26 mouse cellular contexts compared by ENCODE assay signal in the genomic region with DNA sequence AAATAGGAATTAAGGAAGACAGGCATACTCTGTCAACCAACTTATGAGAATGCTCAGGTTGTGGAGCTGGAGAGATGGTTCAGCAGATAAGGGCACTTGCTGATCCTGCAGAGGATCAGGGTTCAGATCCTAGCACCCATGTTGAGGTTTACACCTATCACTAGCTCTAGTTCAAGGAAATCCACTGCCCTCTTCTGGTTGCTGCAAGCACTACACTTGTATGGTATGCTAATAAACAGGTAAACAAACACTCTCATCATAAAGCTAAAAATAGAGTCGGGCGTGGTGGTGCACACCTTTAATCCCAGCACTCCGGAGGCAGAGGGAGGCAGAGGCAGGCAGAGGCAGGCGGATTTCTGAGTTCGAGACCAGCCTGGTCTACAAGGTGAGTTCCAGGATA.
A peak's percentile ranks its signal among the peaks of the same experiment; 100 is the strongest.
DNase-seq lines count a peak whose midpoint lies in the region; ATAC-seq and TF ChIP-seq lines count a peak whose summit lies in the region.
"Had no signal": no experiment of that assay in that cellular context is flagged by ENCODE, and none has a peak within 500 bp of the region (broad histone marks: within the 10 kb centered on the region; RNA-seq: fewer than 3 reads in every experiment).

No protein-coding gene starts in this region.

- POLR2A ChIA-PET in Patski (lab: Charles Lee), result interaction anchor here (0.6 kb wide), 1 partner anchor 92 kb away, joined by 3 read pairs; no protein-coding TSS in a partner anchor

- no peak for DNase-seq in gastrocnemius, adult 2 months
- no peak for DNase-seq in gastrocnemius, postnatal 10 days
- no peak for DNase-seq in left cerebral cortex, adult 2 months (ENCODE audit: extremely low spot score in 1 of 2, low spot score in 2 of 2)
- DNase-seq in left cerebral cortex, postnatal 36 days (ENCODE audit: low spot score in 2 of 2), result no peak
- peak; percentile 39 for DNase-seq in A20 (ENCODE audit: low read depth, low spot score)
- DNase-seq in Patski (ENCODE audit: low read depth, low spot score), result no peak
- DNase-seq: adrenal gland, adult 8-10 months; cerebellum, adult 8-10 months; cerebellum, postnatal 36 days; gastrocnemius, postnatal 36 days; heart, adult 18-20 months; heart, postnatal 10 days; kidney, adult 8-10 months; kidney, postnatal 4 days; lung, postnatal 4 days had no signal

- H3K27ac ChIP-seq in gastrocnemius, adult 2 months, result no peak overlapping the region
- H3K27ac ChIP-seq in left cerebral cortex, adult 2 months, result no peak overlapping the region
- H3K27ac ChIP-seq: forebrain, embryonic 13.5 days; heart, embryonic 13.5 days; hindbrain, embryonic 14.5 days; kidney, postnatal 0 days; limb, embryonic 12.5 days; liver, embryonic 15.5 days; midbrain, embryonic 13.5 days; neural tube, embryonic 13.5 days had no signal

- intact Hi-C loops in gastrocnemius, adult 2 months (cut with DNase I), result no loop called here
- intact Hi-C loops in left cerebral cortex, adult 2 months (cut with DNase I), result no loop called here
- intact Hi-C loops in left cerebral cortex, postnatal 36 days (cut with DNase I), result no loop called here

- no peak overlapping the region for H3K4me3 ChIP-seq in gastrocnemius, adult 2 months
- no peak overlapping the region for H3K4me3 ChIP-seq in left cerebral cortex, adult 2 months
- H3K4me3 ChIP-seq: forebrain, embryonic 13.5 days; heart, embryonic 13.5 days; limb, embryonic 12.5 days; liver, embryonic 15.5 days; megakaryocyte, embryonic 14.5 days; midbrain, embryonic 13.5 days; neural tube, embryonic 13.5 days had no signal

- TF ChIP-seq CTCF in gastrocnemius, adult 2 months (IDR thresholded peaks at IDR 0.05), result peak; percentile 11; the same call in 1 of the 2 replicates
- peak; percentile 2; the same call in 1 of the 2 replicates for TF ChIP-seq CTCF in left cerebral cortex, adult 2 months (IDR thresholded peaks at IDR 0.05)
- peak; percentile 8 for TF ChIP-seq CTCF in Patski (IDR thresholded peaks at IDR 0.05)

- CTCF ChIA-PET in Patski (lab: Charles Lee), result no interaction called here

- ATAC-seq in Patski, result no peak
- no peak for ATAC-seq in activated CD4-positive, CD25-positive, alpha-beta regulatory T cell, adult 4 months
- no peak for ATAC-seq in cerebellum, adult (ENCODE audit: insufficient number of reproducible peaks, low FRiP score, low TSS enrichment)
- ATAC-seq: forebrain, embryonic 13.5 days; midbrain, embryonic 13.5 days had no signal

- no peaks in the 10 kb centered on the region for H3K27me3 ChIP-seq in Patski
- H3K27me3 ChIP-seq: forebrain, embryonic 13.5 days; heart, embryonic 13.5 days; limb, embryonic 12.5 days; liver, embryonic 15.5 days; megakaryocyte, embryonic 14.5 days; midbrain, embryonic 13.5 days; neural tube, embryonic 13.5 days had no signal

- in situ Hi-C loops in Patski (cut with MboI; ENCODE audit: low pct_unique_long_range_greater_than_20kb), result no loop called here
